Mouse (Mus musculus): ENCODE measurements around the gene Nmt1.

DNA sequence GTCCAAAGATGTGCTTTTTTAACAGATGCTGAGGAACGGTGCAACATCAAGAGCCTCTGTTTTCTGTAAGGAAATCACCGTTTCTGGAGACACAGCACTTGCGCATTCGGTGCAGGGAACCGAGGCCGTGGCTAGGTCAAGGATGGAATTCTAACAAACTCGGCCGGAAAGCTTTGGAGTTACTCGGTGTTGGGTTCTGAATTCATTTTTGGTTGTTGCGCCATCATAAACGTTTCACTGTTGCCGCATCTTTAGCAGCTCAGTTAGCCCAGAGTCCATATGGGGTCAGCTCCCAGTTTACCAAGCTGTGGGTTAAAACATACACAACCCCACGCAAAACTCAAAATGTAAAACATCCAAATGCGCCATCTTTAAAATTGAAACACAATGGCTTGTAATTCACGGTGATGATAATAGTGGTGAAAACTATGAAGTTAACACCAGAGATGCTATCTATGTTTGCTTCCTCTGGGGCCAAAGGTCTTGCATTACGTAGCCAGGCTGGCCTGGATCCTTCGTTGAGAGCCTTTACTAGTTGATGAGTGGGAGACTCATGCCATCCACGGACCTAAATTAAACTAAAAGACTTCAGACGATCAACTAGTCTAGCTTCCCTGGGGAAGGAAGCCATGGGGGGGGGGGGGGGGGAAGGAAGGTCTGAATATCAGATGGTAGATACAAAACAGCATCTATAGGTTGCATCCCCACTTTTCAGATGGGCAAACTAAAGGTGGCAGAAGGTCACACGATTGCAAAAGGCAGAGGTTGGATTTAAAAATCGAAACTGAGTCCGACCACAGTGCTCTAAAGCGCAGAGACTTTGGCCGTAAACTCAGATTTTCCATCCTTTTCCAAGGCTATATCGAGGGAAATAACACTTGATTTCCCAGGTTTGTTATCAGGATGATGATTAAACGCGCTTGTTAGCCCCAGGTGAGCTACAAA is 11.8 kb upstream of the Nmt1 start:
- TF ChIP-seq CTCF (IDR thresholded peaks at IDR 0.05) (no peak), POLR2A (IDR thresholded peaks at IDR 0.05; ENCODE audit: insufficient read depth, low read depth, low read length) (no peak), EP300 (IDR thresholded peaks at IDR 0.05; ENCODE audit: insufficient read depth, low read depth, low read length) (no peak)
